Mouse (Mus musculus): ENCODE measurements at regions not wholly inside any gene's neighbourhood (a gene's known extent, or its start where the extent isn't known, plus 50 kb on each side); places are given as distances from the start of the nearest gene placed in this dataset.
"Not testable (repeated sequence)": the region's sequence is repeated elsewhere in the genome, so short reads cannot be mapped to it uniquely, and the experiment has no call there.

DNA sequence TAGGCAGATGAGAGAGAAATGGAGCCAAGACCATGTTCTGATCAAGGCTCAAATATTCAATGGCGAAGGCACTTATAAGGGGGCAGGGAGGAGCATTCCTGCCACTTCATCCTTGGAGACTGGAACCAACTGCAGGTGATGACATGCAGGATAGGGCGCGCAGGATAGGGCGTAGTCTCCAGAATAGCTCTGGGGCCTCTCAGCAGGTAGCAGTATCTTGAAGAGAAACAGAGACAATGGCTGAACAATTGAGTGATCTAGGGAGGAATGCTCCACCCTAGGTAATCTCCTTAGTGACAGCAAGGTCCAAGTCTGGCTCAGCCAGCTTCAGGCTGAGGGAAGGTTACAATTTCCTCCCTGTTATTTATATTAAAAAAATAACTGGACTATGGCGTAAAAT is 184.8 kb upstream of the Asap2 start:
- TF ChIP-seq CTCF, EP300 (IDR thresholded peaks at IDR 0.05): not testable (repeated sequence)

All from lung, postnatal 0 days (tissue).